Mouse (Mus musculus) CH12.LX (cell line): ENCODE measurements around the gene Trappc5.

ENCODE experiments used
- CTCF ChIP-seq, 2 experiments: IDR thresholded peaks in 1 of 2; conservative IDR thresholded peaks in 1 of 2; 2 replicates each; pipeline ENCODE4 v1.5.1; 2011 to 2012; ENCODE audit warnings: low read depth in 2 of 2, low read length in 2 of 2, improper control_type of control experiment in 1 of 2, inconsistent platforms in 1 of 2, mild to moderate bottlenecking in 1 of 2, moderate library complexity in 1 of 2
- ELF1 ChIP-seq: IDR thresholded peaks from 2 replicates; pipeline ENCODE4 v1.6.1; 2014; ENCODE audit warnings: low read depth, mild to moderate bottlenecking, inconsistent platforms, low read length, improper control_type of control experiment
- EP300 ChIP-seq: IDR thresholded peaks from 2 replicates; pipeline ENCODE4 v1.6.1; 2011; ENCODE audit warnings: low read length, improper control_type of control experiment
- IRF4 ChIP-seq: IDR thresholded peaks from 2 replicates; pipeline ENCODE4 v1.6.1; 2014; ENCODE audit warnings: low read depth, mild to moderate bottlenecking, inconsistent platforms, low read length, improper control_type of control experiment
- MAX ChIP-seq: IDR thresholded peaks from 2 replicates; pipeline ENCODE4 v1.6.1; 2011; ENCODE audit warnings: low read length, improper control_type of control experiment
- MEF2A ChIP-seq: IDR thresholded peaks from 2 replicates; pipeline ENCODE4 v1.6.1; 2014; ENCODE audit warnings: low read depth, mild to moderate bottlenecking, inconsistent platforms, low read length, improper control_type of control experiment, borderline replicate concordance
- MYC ChIP-seq: IDR thresholded peaks from 2 replicates; pipeline ENCODE4 v1.6.1; 2011; ENCODE audit warnings: low read depth, mild to moderate bottlenecking, improper control_type of control experiment, low read length
- POLR2A ChIP-seq: IDR thresholded peaks from 2 replicates; pipeline ENCODE4 v1.6.1; 2011; ENCODE audit warnings: low read depth, mild to moderate bottlenecking, improper control_type of control experiment, low read length

- TF ChIP-seq MAX (no peak), EP300 (no peak), IRF4 (no peak), POLR2A (no peak), CTCF (conservative IDR thresholded peaks at IDR 0.05 in 1 of 2, IDR thresholded peaks at IDR 0.05 in 1 of 2; ENCODE audit: low read depth in 2 of 2, low read length in 2 of 2) (no peak), MYC (no peak), ELF1 (peak; percentile 71), MEF2A (no peak)
These were observed 44.6 kb upstream of the Trappc5 start for GRCm38 (mm10) chr8:3631478-3631875.
